Mouse (Mus musculus): ENCODE results near the gene Tcp11. TPM values are rescaled to one million over a fixed set of nuclear protein-coding genes. Genes with fewer than 3 reads are reported as not detected.
A peak's percentile ranks its signal among the peaks of the same experiment; 100 is the strongest.

Tcp11 gene
- total and polyA plus RNA-seq, 3 experiments = 1.8 TPM; not detected in 2

GRCm38 (mm10) chr17:28048425-28048824, 32.0 kb downstream of the Tcp11 start:
- H3K4me1 ChIP-seq (ENCODE audit: control insufficient read depth, insufficient read depth, low read length) = peaks cover 2% of the 10 kb centered on the region; the same call in 1 of the 2 replicates
- no peak overlapping the region for H3K9ac ChIP-seq (ENCODE audit: low read depth, low read length)
- H3K27me3 ChIP-seq (ENCODE audit: control insufficient read depth, insufficient read depth, low read length) = no peaks in the 10 kb centered on the region
- whole genome bisulfite sequencing = 46% methylated on average over 4 of the region's 4 CpGs
- H3K27ac ChIP-seq = no peak overlapping the region
- H3K36me3 ChIP-seq (ENCODE audit: control insufficient read depth, insufficient read depth, low read length) = no peaks in the 10 kb centered on the region
- H3K79me2 ChIP-seq (replicated peaks; ENCODE audit: control insufficient read depth, insufficient read depth, low read length) = no peaks in the 10 kb centered on the region
- no peak for DNase-seq
- no peak overlapping the region for H3K4me3 ChIP-seq
- intact Hi-C loops (cut with DNase I) = no loop called here
- TF ChIP-seq EP300 (IDR thresholded peaks at IDR 0.05; ENCODE audit: insufficient read depth, low read depth, low read length) (peak; percentile 67; the same call in 1 of the 2 replicates), CTCF (IDR thresholded peaks at IDR 0.05) (peak; percentile 71), POLR2A (IDR thresholded peaks at IDR 0.05; ENCODE audit: insufficient read depth, low read depth, low read length) (no peak)

GRCm38 (mm10) chr17:28047520-28047919, 32.9 kb downstream of the Tcp11 start:
- Histone ChIP-seq H3K4me3 (no peak overlapping the region), H3K36me3 (ENCODE audit: control insufficient read depth, insufficient read depth, low read length) (no peaks in the 10 kb centered on the region), H3K79me2 (replicated peaks; ENCODE audit: control insufficient read depth, insufficient read depth, low read length) (no peaks in the 10 kb centered on the region), H3K4me1 (ENCODE audit: control insufficient read depth, insufficient read depth, low read length) (peaks cover 2% of the 10 kb centered on the region; the same call in 1 of the 2 replicates), H3K9ac (ENCODE audit: low read depth, low read length) (no peak overlapping the region), H3K27me3 (ENCODE audit: control insufficient read depth, insufficient read depth, low read length) (no peaks in the 10 kb centered on the region), H3K27ac (no peak overlapping the region)
- WGBS = 68% methylated on average over 5 of the region's 5 CpGs
- DNase-seq = no peak
- intact Hi-C loops (cut with DNase I) = no loop called here
- TF ChIP-seq EP300 (IDR thresholded peaks at IDR 0.05; ENCODE audit: insufficient read depth, low read depth, low read length) = no peak
- no peak for TF ChIP-seq POLR2A (IDR thresholded peaks at IDR 0.05; ENCODE audit: insufficient read depth, low read depth, low read length)

GRCm38 (mm10) chr17:28047017-28047416, 33.4 kb downstream of the Tcp11 start:
- Histone ChIP-seq H3K4me1 (ENCODE audit: control insufficient read depth, insufficient read depth, low read length) (peaks cover 2% of the 10 kb centered on the region; the same call in 1 of the 2 replicates), H3K27ac (no peak overlapping the region), H3K79me2 (replicated peaks; ENCODE audit: control insufficient read depth, insufficient read depth, low read length) (no peaks in the 10 kb centered on the region), H3K36me3 (ENCODE audit: control insufficient read depth, insufficient read depth, low read length) (no peaks in the 10 kb centered on the region), H3K4me3 (no peak overlapping the region), H3K27me3 (ENCODE audit: control insufficient read depth, insufficient read depth, low read length) (no peaks in the 10 kb centered on the region), H3K9ac (ENCODE audit: low read depth, low read length) (no peak overlapping the region)
- DNase-seq = no peak
- TF ChIP-seq EP300 (IDR thresholded peaks at IDR 0.05; ENCODE audit: insufficient read depth, low read depth, low read length) = no peak
- TF ChIP-seq POLR2A (IDR thresholded peaks at IDR 0.05; ENCODE audit: insufficient read depth, low read depth, low read length) = no peak
- WGBS = 91% methylated on average over 5 of the region's 5 CpGs
- intact Hi-C loops (cut with DNase I) = no loop called here

- intact Hi-C loops (cut with DNase I) = loop anchor here (5.0 kb wide), 1 partner anchor 35 kb away; no protein-coding TSS in a partner anchor
- 47% methylated on average over 23 of the region's 23 CpGs for whole genome bisulfite sequencing
- Histone ChIP-seq H3K4me1 (ENCODE audit: control insufficient read depth, insufficient read depth, low read length) (peaks cover 8% of the 10 kb centered on the region), H3K36me3 (ENCODE audit: control insufficient read depth, insufficient read depth, low read length) (no peaks in the 10 kb centered on the region), H3K4me3 (no peak overlapping the region), H3K27ac (peak overlapping the region; percentile 33), H3K79me2 (replicated peaks; ENCODE audit: control insufficient read depth, insufficient read depth, low read length) (no peaks in the 10 kb centered on the region; the same call in 1 of the 2 replicates), H3K27me3 (ENCODE audit: control insufficient read depth, insufficient read depth, low read length) (no peaks in the 10 kb centered on the region), H3K9ac (ENCODE audit: low read depth, low read length) (no peak overlapping the region)
- TF ChIP-seq POLR2A (IDR thresholded peaks at IDR 0.05; ENCODE audit: insufficient read depth, low read depth, low read length) = no peak
- TF ChIP-seq CTCF (IDR thresholded peaks at IDR 0.05) = peak; percentile 50
- peak in 1 of 2 experiments; percentile 52 for DNase-seq
These were observed 38.1 kb downstream of the Tcp11 start for GRCm38 (mm10) chr17:28042299-28042771.

GRCm38 (mm10) chr17:28041298-28041697, 39.1 kb downstream of the Tcp11 start:
- no peak for TF ChIP-seq CTCF (IDR thresholded peaks at IDR 0.05)
- TF ChIP-seq POLR2A (IDR thresholded peaks at IDR 0.05; ENCODE audit: insufficient read depth, low read depth, low read length) = no peak
- TF ChIP-seq EP300 (IDR thresholded peaks at IDR 0.05; ENCODE audit: insufficient read depth, low read depth, low read length) = no peak
- intact Hi-C loops (cut with DNase I) = loop anchor here (5.0 kb wide), 1 partner anchor 34 kb away; no protein-coding TSS in a partner anchor
- no peak for DNase-seq
- Histone ChIP-seq H3K79me2 (replicated peaks; ENCODE audit: control insufficient read depth, insufficient read depth, low read length) (no peaks in the 10 kb centered on the region; the same call in 1 of the 2 replicates), H3K36me3 (ENCODE audit: control insufficient read depth, insufficient read depth, low read length) (no peaks in the 10 kb centered on the region), H3K4me3 (no peak overlapping the region), H3K27me3 (ENCODE audit: control insufficient read depth, insufficient read depth, low read length) (no peaks in the 10 kb centered on the region), H3K27ac (no peak overlapping the region), H3K4me1 (ENCODE audit: control insufficient read depth, insufficient read depth, low read length) (peaks cover 12% of the 10 kb centered on the region), H3K9ac (ENCODE audit: low read depth, low read length) (no peak overlapping the region)
- WGBS = 88% methylated on average over 13 of the region's 13 CpGs

GRCm38 (mm10) chr17:28040620-28041019, 39.8 kb downstream of the Tcp11 start:
- Histone ChIP-seq H3K9ac (ENCODE audit: low read depth, low read length) (no peak overlapping the region), H3K27ac (no peak overlapping the region), H3K4me1 (ENCODE audit: control insufficient read depth, insufficient read depth, low read length) (peaks cover 14% of the 10 kb centered on the region), H3K27me3 (ENCODE audit: control insufficient read depth, insufficient read depth, low read length) (no peaks in the 10 kb centered on the region), H3K4me3 (no peak overlapping the region), H3K36me3 (ENCODE audit: control insufficient read depth, insufficient read depth, low read length) (no peaks in the 10 kb centered on the region), H3K79me2 (replicated peaks; ENCODE audit: control insufficient read depth, insufficient read depth, low read length) (peaks cover 1% of the 10 kb centered on the region; the same call in 1 of the 2 replicates)
- WGBS = 57% methylated on average over 16 of the region's 16 CpGs
- intact Hi-C loops (cut with DNase I) = loop anchor here (5.0 kb wide), 1 partner anchor 33 kb away; no protein-coding TSS in a partner anchor
- TF ChIP-seq POLR2A (IDR thresholded peaks at IDR 0.05; ENCODE audit: insufficient read depth, low read depth, low read length) = no peak
- DNase-seq = no peak

Measured in heart, adult 2 months (tissue).